Mouse (Mus musculus) frontal cortex, postnatal 10 days (tissue): ENCODE results near the gene Abhd15.

Experiments used
- DNase-seq, 2 experiments: peaks; one replicate each; pipeline ENCODE4 v3.0.0; 2022; ENCODE audit warnings: low spot score in 2 of 2, mixed read lengths in 1 of 2

Gene Abhd15

GRCm38 (mm10) chr11:77514832-77515636 lies at the start of gene Abhd15:
Gene Abhd15 (plus strand): TSS chr11:77515121.
- DNase-seq = peak; percentile 62 to 67

DNA sequence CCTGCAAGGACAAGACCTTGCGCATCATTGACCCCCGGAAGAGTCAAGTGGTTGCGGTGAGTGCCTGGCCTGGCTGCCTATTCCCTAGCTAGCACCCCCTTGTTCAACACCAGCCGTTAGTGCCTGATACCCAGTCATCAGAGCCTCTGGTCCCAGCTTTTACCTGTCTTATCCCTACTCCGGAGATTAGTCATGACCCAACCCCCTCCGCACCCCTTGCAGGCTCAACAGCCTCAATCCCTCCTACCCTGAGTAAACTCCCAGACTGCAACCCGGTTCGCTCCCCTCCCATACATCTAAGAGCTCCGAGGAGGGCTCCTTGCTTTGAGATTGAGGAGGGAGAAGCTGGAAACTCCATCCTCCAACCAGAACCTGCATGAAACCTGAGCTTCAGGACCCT lies 48.4 kb upstream of the Abhd15 start:
- DNase-seq = no peak

GRCm38 (mm10) chr11:77467157-77467556 lies 47.8 kb upstream of the Abhd15 start:
- DNase-seq = peak in 1 of 2 experiments; percentile 62

- peak in 1 of 2 experiments; percentile 76 for DNase-seq
These were observed 47.1 kb upstream of the Abhd15 start for GRCm38 (mm10) chr11:77467784-77468183.

GRCm38 (mm10) chr11:77468397-77468796 lies 46.5 kb upstream of the Abhd15 start:
- DNase-seq = no peak

GRCm38 (mm10) chr11:77471407-77471806 lies 43.5 kb upstream of the Abhd15 start:
- no peak for DNase-seq

DNA sequence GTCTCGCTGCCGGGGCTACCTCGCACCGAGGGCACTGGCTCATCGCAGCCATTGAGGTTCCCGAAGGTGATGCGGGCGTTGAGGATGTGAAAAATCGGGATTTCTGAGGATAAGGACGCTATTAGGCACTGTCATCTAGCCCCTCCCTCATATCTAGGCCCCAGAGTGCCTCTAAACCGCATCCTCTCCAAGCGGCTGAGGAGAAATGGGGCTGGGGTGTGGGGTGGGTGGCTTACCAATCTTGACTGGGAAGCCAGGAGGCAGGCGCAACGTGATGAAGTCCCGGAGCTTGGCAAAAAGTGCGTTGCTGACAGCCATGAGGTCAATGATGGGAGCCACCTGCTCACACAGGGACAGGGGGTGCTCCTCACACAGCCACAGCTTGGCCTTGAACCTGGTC lies 42.1 kb upstream of the Abhd15 start:
- no peak for DNase-seq

GRCm38 (mm10) chr11:77476216-77476615 lies 38.7 kb upstream of the Abhd15 start:
- DNase-seq = peak in 1 of 2 experiments; percentile 12

DNA sequence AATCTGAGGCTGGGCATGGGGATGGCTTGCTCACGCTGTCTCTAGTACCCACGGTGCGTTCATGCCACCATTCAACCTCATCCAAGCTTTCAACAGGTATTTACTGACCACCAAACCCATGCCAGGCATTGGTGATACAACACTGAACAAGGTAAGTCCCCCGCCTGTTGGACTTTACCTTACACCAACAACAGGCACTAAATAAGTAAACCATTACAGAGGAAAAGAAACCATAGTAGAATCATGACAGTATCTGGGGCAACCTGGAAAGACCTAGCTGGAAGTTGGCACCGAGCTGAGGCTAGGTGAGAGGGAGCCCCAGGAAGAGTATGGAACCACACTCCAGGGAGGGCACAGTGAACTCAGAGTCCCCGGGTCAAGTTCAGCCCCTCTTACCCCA lies 38.0 kb upstream of the Abhd15 start:
- no peak for DNase-seq

- no peak for DNase-seq
These were observed 31.9 kb upstream of the Abhd15 start for GRCm38 (mm10) chr11:77483043-77483442.

GRCm38 (mm10) chr11:77483510-77484255 lies 31.2 kb upstream of the Abhd15 start:
- DNase-seq = no peak

DNA sequence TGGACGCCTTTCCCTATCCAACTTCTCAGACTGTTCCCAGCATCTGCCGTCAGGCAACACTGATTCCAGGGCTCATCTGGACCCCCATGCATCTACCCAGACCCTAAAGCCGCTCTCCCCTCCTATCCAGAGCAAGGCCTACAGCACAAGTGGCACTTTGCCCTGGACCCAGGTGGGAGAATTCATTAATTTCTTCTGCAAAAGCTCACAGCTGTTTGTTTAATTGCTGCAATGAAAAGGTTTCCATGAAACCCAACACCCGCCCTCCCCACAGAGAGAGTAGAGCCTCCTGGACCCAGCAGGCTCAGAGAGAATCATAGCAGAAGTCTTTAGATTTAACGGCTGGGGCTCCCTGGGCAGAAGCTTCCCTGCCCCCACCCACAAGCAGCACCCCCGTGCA lies 29.7 kb upstream of the Abhd15 start:
- DNase-seq = no peak

- DNase-seq = peak in 1 of 2 experiments; percentile 50
These were observed 28.1 kb upstream of the Abhd15 start for GRCm38 (mm10) chr11:77486798-77487197.

DNA sequence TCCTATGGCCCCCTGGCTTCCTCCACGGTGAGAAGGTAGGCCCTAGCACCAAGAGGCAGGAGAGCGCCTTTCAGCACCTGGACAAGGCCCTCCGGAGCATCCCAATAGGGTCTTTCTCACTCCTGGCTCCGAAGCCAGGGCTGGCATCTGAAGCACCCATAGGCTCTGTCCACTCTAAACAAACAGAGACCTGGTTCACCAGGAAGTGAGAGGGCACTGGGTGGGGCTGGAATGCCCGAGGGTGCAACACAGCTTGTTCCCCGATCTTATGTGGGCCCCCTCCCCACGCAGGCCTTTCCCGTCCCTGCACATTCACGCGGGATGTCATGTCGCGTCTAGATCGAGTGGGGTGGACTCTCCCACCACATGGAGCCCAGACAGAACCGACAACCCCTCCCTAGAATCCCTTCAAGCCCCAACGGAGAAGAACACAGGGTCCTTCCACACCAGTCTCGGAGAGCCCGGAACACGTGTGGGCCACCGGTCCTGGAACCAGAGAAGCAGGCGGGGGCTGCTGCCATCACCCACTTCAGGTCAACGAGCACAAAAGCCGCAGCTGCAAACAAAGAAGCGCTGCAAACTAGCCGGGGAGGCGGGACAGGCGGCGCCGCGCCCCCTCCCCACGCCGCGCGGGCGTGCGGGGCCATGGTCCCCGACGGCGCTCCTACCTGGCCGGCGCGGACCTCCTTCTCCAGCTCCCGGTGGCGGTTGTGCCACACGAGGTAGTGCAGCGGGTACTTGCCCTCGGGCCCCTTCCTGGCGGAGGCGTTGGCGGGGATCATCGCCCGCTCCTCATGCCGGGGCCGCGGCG lies 25.9 kb upstream of the Abhd15 start:
- peak in 1 of 2 experiments; percentile 40 for DNase-seq

DNA sequence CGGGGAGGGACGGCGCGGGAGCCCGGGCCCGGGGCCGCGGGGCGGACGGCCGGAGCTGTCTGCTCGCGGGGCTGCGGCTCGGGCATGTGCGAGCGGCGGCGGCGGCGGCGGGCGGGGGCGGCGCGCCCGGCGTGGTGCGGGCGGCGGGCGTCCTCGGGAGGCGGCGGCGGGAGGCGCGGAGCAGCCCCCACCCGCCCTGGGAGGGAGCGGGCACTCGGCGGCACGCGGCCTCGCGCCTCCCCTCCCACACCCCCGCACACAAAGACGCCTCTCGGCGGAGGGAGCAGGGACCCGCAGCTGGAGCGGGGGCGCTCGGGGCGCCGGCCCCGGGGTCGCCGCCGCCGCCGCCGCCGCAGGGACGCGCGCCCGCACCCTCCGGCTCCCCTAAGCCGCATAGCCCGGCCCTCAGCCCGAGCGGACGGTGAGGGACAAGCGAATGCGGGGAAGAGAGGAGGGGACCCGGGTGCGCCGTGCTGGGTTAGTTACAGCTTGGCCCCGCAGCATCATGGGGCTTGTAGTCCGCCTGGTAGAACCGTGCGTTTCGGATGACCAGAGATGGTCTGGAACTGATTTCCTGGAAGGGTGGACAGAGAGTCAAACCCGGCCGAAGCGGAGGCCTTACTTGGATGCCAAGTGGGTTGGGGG lies 25.2 kb upstream of the Abhd15 start, which contains the start of gene Ankrd13b:
TSS of gene Ankrd13b (minus strand) at position 88 of the 645 bp plus-strand sequence.
- peak in 1 of 2 experiments; percentile 78 for DNase-seq

DNA sequence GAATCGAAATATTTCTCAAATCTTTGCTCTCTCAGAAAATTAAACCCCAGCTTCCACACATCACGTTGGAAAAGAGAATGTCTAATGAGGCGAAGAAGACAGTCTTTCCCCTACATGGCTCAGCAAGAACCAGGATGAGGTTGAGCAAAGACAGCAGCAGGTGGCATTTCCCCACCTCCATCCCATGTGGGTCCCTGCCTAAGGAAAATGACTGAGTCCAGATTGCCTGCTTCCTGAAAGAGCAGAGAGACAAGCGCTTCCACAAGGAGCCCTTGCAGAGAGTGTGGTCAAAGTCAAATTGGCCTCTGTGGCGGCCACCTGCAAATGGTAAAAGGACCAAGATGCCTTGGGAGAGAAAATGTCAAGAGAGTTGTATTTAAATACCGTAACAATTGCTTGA lies 24.5 kb upstream of the Abhd15 start:
- peak in 1 of 2 experiments; percentile 25 for DNase-seq

- peak; percentile 88 to 90 for DNase-seq
These were observed 23.8 kb upstream of the Abhd15 start for GRCm38 (mm10) chr11:77491123-77491501.

- DNase-seq = peak in 1 of 2 experiments; percentile 69
These were observed 23.2 kb upstream of the Abhd15 start for GRCm38 (mm10) chr11:77491502-77492291.

DNA sequence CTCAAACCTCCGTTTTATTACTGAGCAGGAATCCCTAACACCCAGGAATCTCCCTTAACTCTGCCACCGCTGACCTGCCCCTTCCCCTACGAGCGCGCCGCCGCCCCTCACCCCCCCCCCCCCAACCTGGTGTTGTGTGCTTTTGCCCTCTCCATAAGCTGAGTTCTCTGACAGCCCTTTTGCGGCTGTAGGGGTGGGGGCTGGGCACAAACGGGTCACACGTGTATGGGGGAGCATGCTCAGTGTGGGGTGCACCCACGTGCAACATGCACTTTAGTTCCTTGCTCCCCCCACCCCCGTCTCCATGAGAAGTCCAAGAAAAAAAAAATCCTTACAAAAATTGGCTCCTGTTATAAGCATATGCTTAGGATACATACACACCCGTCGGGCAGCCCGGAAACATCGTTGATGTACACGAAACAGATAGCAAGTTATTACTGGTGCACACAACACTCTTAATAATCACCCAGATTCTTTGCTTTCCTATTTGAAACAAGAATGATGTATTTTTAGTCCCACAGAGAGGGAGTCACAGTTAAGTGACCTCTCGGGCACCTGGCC lies 22.5 kb upstream of the Abhd15 start:
- peak; percentile 60 to 80 for DNase-seq

DNA sequence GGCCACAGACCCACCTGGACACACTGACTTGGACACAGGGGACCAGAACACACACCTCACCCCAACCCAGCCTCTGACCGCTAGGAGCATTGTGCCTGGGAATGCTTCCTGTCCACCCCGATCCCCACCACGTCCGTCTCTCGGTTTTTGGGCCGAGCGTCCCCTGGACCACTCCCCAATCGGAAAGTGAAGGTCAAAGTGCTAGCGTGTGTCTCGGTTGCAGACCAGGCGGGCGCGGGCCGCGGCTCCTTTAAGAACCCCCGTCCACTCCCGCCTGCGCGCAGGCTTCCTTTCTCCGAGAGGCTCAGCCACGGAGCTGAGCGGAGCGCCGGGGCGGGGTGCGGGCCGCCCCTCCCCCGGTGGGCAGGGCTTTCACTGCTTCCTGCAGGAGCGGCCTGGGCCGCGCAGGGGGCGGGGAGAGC lies 22.0 kb upstream of the Abhd15 start:
- DNase-seq = peak; percentile 91 to 92
